Mouse (Mus musculus): ENCODE results near the gene Scyl1. TPM values are rescaled to one million over a fixed set of nuclear protein-coding genes. Genes with fewer than 3 reads are reported as not detected.

The Scyl1 gene
- total and polyA plus RNA-seq, 3 experiments = 106 to 125 (median 109) TPM

DNA sequence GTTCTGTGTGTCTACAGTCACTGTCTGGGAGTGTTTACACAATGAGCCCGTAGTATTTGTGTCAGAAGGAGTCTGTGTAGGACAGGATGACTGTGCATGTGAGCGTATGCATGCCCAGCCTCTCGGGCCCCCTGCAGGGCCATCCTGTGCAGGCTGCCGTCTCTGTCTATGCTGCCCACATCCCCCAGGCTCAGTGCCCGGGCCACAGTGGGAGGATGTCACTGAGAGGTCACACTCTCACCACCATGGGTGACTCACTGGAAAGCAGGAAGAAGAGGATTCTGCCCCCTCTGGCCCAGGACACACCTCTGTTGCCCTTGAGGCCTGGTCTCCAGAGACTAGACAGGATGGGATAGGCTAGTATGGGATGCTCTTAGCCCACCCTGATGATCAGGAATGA, 27.6 kb downstream of the Scyl1 start:
- DNase-seq = peak; percentile 82

DNA sequence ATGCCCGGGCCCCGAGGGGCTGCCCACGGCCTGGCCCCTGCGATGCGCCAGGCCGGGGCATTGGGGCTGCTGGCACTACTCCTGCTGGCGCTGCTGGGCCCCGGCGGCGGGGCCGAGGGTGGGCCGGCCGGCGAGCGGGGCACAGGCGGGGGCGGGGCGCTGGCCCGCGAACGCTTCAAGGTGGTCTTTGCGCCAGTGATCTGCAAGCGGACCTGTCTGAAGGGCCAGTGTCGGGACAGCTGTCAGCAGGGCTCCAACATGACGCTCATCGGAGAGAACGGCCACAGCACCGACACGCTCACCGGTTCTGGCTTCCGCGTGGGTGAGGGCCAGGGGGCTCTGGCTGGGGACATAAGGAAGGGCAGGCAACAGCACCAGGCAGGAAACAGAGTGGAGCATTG, 29.0 kb downstream of the Scyl1 start:
- DNase-seq = peak; percentile 74

GRCm38 (mm10) chr19:5741641-5742240, 29.5 kb downstream of the Scyl1 start:
- peak; percentile 90 for DNase-seq

- peak; percentile 85 for DNase-seq
Measured at GRCm38 (mm10) chr19:5740320-5741317, 30.6 kb downstream of the Scyl1 start, which contains the start of gene Ltbp3. TSS of gene Ltbp3 (plus strand) at chr19:5740904.

GRCm38 (mm10) chr19:5739446-5739845, 31.8 kb downstream of the Scyl1 start:
- DNase-seq = no peak

DNA sequence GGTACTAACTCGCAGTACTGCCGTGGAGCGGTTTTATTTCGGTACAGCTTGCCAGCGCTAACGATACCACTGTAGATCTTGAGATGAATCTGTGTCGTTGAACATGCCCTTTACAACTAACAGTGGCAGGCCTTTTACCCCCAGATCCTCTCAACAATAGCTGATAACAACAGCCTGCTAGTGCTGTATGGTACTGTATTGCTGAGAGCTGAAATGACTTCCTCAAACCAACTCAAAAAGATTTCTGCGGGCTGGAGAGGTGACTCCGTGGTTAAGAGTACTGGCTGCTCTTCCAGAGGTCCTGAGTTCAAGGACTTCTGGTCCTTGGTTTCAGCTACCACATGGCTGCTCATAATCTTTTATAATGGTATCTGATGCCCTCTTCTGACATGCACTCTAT, 36.9 kb downstream of the Scyl1 start:
- DNase-seq = no peak

DNA sequence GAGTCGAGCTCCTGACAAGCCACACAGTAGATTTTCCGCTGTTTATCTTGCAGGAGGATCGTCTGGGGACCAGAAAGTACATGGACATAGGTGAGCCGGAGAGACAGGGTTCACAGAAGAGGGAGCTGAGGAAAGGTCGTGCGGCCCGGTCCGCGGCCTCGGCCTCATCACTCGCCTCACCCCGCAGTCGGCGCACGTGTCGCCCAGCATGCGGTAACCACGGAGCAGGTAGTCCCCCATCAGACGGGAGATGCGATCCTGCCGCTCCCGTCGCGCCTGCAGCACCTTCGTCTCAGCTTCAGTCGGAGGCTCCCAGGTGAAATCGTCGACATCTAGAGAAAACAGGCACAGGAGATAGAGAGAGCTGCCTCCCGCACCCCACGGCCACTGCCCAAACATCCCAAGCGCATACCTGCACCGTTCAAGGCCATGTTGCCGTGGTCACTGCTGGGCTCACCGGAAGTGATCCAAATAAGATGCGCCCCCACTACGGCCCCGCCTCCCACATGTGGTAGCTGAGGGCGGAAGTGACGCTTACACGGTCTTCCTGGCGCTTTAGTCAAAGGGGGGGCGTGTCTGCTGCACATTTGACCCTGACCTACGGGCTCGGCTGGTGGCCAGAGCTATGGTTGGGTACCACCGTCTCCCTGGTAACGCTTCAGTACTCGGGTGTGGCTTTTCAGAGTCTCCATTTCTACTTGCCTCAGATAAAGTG, 39.8 kb downstream of the Scyl1 start:
- DNase-seq = peak; percentile 95

DNA sequence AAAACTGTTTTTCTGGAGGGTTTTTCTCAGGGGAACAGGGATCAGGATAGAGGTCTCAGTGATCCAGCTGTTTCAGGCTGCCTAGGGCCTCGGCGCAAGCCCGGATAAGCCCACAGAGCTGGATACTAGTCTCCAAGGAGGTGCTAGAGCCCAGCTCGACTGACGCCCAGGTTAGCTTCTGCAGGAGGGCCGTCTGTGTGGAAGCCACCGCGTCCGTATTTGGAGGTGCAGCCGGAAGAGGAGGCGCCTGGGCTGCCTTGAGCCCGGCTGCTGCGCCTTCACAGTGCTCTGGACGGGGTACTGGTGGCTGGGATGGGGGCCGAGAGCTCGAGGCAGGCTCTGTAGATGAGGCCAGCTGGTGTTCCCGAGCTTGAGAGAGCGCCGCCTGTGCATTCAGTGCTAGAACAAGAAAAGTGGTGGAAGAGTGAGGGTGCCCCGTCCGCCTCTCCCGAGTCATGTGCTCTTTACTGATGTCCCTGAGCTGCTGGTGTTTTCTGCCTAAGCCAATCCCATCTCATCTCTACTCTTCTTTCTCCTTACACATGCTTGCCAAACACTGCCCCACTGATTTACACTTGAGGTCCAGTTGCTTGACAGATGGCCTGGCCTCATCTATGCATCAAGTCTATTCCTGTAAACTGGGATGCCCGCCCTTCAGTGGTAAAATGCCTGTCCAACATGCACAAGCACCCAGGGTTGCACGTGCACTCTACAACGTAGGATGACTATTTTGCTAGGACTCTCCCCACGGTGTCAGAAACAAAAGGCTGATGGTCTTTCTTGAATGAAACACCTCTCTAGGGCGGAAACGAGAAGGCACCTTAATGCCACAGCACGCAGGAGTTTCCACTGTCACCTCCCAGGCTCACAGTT, 40.7 kb downstream of the Scyl1 start:
- DNase-seq = no peak

- DNase-seq = peak; percentile 94
Measured at GRCm38 (mm10) chr19:5729444-5729815, 41.8 kb downstream of the Scyl1 start, which contains the start of gene Fam89b. TSS of gene Fam89b (minus strand) at chr19:5729653.

DNA sequence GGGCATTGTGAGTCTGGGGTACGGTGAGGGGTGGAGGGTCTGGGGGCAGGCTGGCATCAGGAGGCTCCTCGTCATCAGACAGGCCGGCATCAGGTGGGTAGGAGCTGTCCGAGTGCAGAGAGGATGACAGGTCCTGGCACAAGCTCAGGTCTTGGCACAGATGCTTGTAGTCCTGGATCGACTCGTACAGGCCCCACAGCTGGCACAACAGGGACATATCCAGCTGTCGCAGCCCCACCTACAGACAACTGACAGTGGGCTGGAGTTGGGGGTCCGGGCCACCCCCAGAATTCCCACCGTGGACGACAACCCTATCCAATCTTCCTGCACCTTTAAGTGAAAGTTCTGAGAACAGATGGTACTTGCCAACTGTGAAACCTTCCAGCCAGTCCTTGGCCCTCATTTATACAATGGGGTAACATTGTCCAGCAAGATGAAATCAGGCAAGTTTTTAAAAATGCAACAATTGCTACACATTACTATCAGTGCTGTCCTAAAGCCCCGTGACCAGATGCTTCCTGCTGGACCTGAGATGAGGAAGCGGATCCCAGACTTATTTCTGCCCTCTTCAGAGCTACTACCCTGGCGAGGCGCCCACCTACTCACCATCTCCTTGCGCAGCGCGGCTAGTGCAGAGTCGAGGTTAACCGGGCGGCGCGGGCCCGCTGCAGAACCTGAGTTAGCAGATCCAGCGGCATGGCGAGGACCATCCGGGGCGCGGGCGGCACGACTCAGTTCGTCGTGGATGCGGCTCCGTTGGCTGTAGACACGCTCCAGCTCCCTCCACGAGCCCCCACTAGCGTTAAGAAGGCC, 42.4 kb downstream of the Scyl1 start:
- peak; percentile 70 for DNase-seq

DNA sequence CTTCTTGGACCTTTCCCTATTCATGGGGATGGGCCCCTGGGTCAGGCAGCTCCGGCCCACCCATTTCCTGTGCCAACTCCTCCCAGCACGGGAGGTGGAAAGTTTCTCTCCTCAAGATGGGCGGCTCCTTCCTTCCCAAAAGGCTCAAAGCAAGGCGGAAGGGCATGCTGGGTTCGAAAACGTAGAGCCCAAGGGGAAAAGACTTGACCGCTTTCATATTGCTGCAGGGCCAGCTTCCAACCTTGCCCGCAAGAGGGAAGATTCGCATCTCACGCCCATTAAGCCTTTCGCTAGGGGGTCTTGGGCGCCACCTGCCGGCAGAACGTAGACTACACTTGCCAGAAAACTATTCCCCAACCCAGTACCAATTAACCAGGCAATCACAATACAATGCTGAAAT, 43.5 kb downstream of the Scyl1 start:
- DNase-seq = peak; percentile 90

DNA sequence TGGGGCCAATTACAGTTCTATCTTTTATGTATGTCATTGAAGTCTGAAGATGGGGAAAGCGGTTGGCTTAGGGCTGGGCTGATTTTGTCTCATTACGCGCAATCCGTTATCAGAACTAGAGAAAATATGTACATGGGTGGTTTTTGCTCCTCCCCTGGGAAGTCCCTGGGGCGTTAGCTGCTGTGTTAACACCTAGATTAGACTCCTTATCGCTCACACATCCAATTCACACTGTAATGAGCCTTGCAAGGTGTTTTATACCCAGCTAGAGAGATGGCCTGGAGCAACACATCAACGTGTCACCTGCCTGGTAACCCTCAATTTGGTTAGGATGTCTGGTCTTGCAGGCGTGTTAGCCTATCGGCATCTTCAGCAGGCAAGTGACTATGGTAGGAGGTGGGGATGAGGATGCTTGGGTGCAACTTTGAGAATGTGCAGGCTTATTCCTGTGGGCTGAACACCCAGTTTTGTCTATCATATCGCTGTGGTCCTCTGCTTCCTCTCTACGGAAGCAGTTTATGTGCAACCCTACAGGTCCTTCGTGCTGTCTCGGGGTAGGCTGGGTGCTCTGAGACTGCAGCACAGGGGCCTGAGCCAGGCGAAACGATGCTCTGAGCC, 44.1 kb downstream of the Scyl1 start:
- DNase-seq = no peak

GRCm38 (mm10) chr19:5725767-5726515, 45.3 kb downstream of the Scyl1 start, which contains the start of gene Ehbp1l1:
TSS of gene Ehbp1l1 (minus strand) at chr19:5726317.
- peak; percentile 88 for DNase-seq

- peak; percentile 59 for DNase-seq
Measured at GRCm38 (mm10) chr19:5725029-5725707, 46.1 kb downstream of the Scyl1 start.

GRCm38 (mm10) chr19:5724549-5724941, 46.7 kb downstream of the Scyl1 start:
- DNase-seq = peak; percentile 92

DNA sequence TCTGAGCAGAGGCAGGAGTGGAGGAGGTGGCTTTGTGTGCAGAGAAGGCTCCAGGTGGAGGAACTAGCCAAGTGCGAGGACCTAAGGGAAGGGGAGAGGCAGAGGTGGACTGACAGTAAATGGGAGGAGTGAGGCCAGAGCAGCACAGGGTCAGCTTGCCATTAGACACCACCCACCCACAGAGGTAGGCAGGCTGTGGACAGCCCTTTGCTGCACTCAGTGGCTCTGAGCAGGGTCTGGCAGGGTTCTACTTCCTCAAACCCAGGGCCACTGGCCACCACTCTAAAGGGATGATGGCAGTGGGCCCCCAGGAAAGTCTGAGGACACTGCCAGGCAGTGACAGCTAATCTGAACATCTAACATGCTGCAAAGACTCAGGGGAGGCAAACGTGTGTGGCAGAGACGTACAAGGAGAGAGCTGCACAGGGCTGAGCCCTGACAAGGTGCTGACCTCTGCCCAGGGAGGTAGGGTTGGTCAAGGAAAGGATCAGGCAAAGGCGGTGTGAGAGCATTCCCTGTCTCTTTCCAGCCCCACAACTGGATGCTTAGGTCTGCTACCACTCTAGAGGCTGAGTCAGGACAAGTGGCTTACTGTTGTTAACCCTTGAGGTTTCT, 47.2 kb downstream of the Scyl1 start:
- DNase-seq = no peak

DNA sequence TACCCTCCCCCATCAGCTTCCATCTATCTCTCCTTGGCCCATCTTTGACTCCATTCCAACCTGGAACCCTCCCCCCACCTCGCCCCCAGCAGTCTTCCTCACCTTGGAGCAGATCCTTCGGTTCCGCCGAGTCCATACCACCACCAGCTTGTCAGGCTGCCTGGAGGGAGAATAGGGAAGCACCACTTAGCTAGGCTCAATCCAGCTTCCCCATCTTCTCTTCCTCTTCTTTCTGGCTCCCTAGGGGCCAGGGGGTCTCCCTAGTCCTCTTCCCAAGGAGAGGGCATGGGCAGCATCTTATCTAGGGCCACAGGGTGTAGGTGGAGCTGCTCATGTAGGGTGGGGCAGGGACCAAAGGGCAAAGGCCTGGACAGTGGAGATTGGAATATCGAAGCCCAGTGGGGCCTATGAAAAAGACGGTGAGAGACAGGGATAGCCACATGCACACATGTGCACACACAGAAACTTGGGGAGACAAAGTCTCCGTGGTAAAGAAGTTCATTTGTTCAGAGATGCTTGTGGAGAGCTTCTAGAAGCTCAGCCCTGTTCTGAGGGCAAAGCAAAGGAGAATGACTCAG, 48.3 kb downstream of the Scyl1 start:
- no peak for DNase-seq

DNA sequence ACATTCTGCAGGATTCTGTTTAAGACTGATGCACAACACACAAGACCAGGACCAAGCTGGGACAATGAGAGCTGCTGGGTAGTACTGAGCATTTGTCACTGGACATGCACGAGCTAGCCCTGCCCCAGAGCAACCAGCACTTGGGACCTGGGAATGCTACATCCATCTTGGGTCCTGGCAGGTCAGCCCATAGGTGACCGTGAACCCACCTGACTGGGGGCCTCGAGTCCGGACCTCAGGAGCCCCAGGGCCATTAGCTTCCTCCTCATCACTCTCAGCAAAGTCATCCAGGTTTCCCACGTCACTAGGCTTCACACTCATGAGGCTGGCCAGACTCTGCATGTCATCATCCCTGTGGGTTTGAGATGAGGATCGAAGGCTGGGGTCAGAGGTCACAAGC, 50.0 kb downstream of the Scyl1 start:
- DNase-seq = no peak

All from adrenal gland, adult 2 months (tissue).